Comparison of ENCODE assay signal across 8 mouse cellular contexts in genomic region chr4:126057207-126058133, GRCm38 (mm10). TPM values are rescaled to one million over a fixed set of nuclear protein-coding genes. Genes with fewer than 3 reads are reported as not detected.
DNase-seq lines count a peak whose midpoint lies in the region; ATAC-seq and TF ChIP-seq lines count a peak whose summit lies in the region.

No protein-coding gene starts in this region.

- H3K9me3 ChIP-seq in hindbrain, embryonic 15.5 days, result no peaks in the 10 kb centered on the region
- H3K9me3 ChIP-seq in midbrain, embryonic 13.5 days, result no peaks in the 10 kb centered on the region

- peak overlapping the region; percentile 28 for H3K9ac ChIP-seq in hindbrain, embryonic 15.5 days
- peak overlapping the region; percentile 72 for H3K9ac ChIP-seq in midbrain, embryonic 13.5 days (replicated peaks)

- H3K4me1 ChIP-seq in kidney, adult 2 months (ENCODE audit: control insufficient read depth, insufficient read depth, low read length), result peaks cover 4% of the 10 kb centered on the region; the same call in 1 of the 2 replicates
- no peaks in the 10 kb centered on the region for H3K4me1 ChIP-seq in brown adipose tissue, adult 24 weeks (ENCODE audit: control insufficient read depth, insufficient read depth, insufficient read length, low read length)
- H3K4me1 ChIP-seq in hindbrain, embryonic 15.5 days (replicated peaks), result peaks cover 19% of the 10 kb centered on the region
- H3K4me1 ChIP-seq in midbrain, embryonic 13.5 days (replicated peaks), result peaks cover 20% of the 10 kb centered on the region

- TF ChIP-seq POLR2A in kidney, adult 2 months (IDR thresholded peaks at IDR 0.05; ENCODE audit: low read depth, low read length), result no peak

- ATAC-seq in hindbrain, embryonic 15.5 days (ENCODE audit: low FRiP score, low read depth), result no peak
- ATAC-seq in midbrain, embryonic 13.5 days, result no peak
- no peak for ATAC-seq in activated CD4-positive, CD25-positive, alpha-beta regulatory T cell, adult 4 months

- 11% methylated on average over 19 of the region's 19 CpGs for WGBS in kidney, adult 2 months
- WGBS in hindbrain, embryonic 15.5 days, result 16% methylated on average over 19 of the region's 19 CpGs
- WGBS in midbrain, embryonic 13.5 days, result 15% methylated on average over 19 of the region's 19 CpGs

- H3K27ac ChIP-seq in kidney, adult 2 months (ENCODE audit: insufficient read depth, low read depth, low read length), result no peak overlapping the region
- H3K27ac ChIP-seq in brown adipose tissue, adult 24 weeks (replicated peaks; ENCODE audit: low read depth, low read length), result no peak overlapping the region
- 0 out of 2 replicates have a peak overlapping the region, but pooled peaks have one; percentile 27 for H3K27ac ChIP-seq in hindbrain, embryonic 15.5 days (replicated peaks)
- no peak overlapping the region for H3K27ac ChIP-seq in midbrain, embryonic 13.5 days

- H3K4me3 ChIP-seq in kidney, adult 2 months (ENCODE audit: insufficient read depth, low read depth, low read length), result peak overlapping the region; percentile 72
- peak overlapping the region; percentile 76 for H3K4me3 ChIP-seq in brown adipose tissue, adult 24 weeks (ENCODE audit: insufficient read depth, low read depth, low read length)
- H3K4me3 ChIP-seq in hindbrain, embryonic 15.5 days, result peak overlapping the region; percentile 73
- peak overlapping the region; percentile 81 for H3K4me3 ChIP-seq in midbrain, embryonic 13.5 days (replicated peaks)

- H3K36me3 ChIP-seq in kidney, adult 2 months (ENCODE audit: control insufficient read depth, insufficient read depth, low read length), result no peaks in the 10 kb centered on the region
- peaks cover 18% of the 10 kb centered on the region for H3K36me3 ChIP-seq in hindbrain, embryonic 15.5 days
- peaks cover 39% of the 10 kb centered on the region for H3K36me3 ChIP-seq in midbrain, embryonic 13.5 days

- TF ChIP-seq CTCF in kidney, adult 2 months (conservative IDR thresholded peaks at IDR 0.05; ENCODE audit: insufficient read depth, insufficient read length, low read depth, low read length), result no peak

- H3K27me3 ChIP-seq in kidney, adult 2 months (replicated peaks; ENCODE audit: control insufficient read depth, insufficient read depth, low read length), result no peaks in the 10 kb centered on the region
- H3K27me3 ChIP-seq in hindbrain, embryonic 15.5 days, result no peaks in the 10 kb centered on the region
- no peaks in the 10 kb centered on the region for H3K27me3 ChIP-seq in midbrain, embryonic 13.5 days

- peak overlapping the region; percentile 72 for H3K4me2 ChIP-seq in hindbrain, embryonic 15.5 days
- peak overlapping the region; percentile 80 for H3K4me2 ChIP-seq in midbrain, embryonic 13.5 days (replicated peaks)

- no peak for DNase-seq in kidney, adult 2 months
- DNase-seq in kidney, adult 18-20 months, result no peak
- DNase-seq in layer of hippocampus, postnatal 10 days (ENCODE audit: low spot score in 2 of 2), result no peak
- no peak for DNase-seq in ovary, postnatal 14 days (ENCODE audit: low spot score)

RNA-seq across cellular contexts. Expression of gene Oscp1, which starts 0.9 kb away (rescaled TPM):
- 2.5 and 3.3 TPM in 2 replicates for polyA plus RNA-seq in kidney, adult 2 months (2012; rRNA removed)
- polyA plus RNA-seq in brown adipose tissue, adult 24 weeks (2012; ENCODE audit: insufficient read depth, insufficient read length, missing spikeins), result 16.3 and 26.3 TPM in 2 replicates
- 38.5 and 42.1 TPM in 2 replicates for polyA plus RNA-seq in hindbrain, embryonic 15.5 days (2015; fragmentation: Nextera tagmentation; extraction: Ambion mirVana)
- 35.5 and 36.2 TPM in 2 replicates for polyA plus RNA-seq in midbrain, embryonic 13.5 days (2015; fragmentation: Nextera tagmentation; extraction: Ambion mirVana)
- total RNA-seq in layer of hippocampus, postnatal 10 days (2021), result 10 to 100 TPM; 43.2 to 53.0 TPM
- under 1 TPM; 0.47 to 0.69 TPM for polyA plus RNA-seq in activated CD4-positive, CD25-positive, alpha-beta regulatory T cell, adult 4 months (2017; shearing (Covaris generic))

RNA-seq across cellular contexts. Expression of gene Mrps15, which starts 10.7 kb away (rescaled TPM):
- 38.2 and 49.4 TPM in 2 replicates for polyA plus RNA-seq in kidney, adult 2 months (2012; rRNA removed)
- 275 and 283 TPM in 2 replicates for polyA plus RNA-seq in brown adipose tissue, adult 24 weeks (2012; ENCODE audit: insufficient read depth, insufficient read length, missing spikeins)
- 123 and 129 TPM in 2 replicates for polyA plus RNA-seq in hindbrain, embryonic 15.5 days (2015; fragmentation: Nextera tagmentation; extraction: Ambion mirVana)
- polyA plus RNA-seq in midbrain, embryonic 13.5 days (2015; fragmentation: Nextera tagmentation; extraction: Ambion mirVana), result 122 and 130 TPM in 2 replicates
- total RNA-seq in layer of hippocampus, postnatal 10 days (2021), result 10 to 100 TPM; 53.6 to 55.7 TPM
- 10 to 100 TPM; 63.7 to 77.4 TPM for polyA plus RNA-seq in activated CD4-positive, CD25-positive, alpha-beta regulatory T cell, adult 4 months (2017; shearing (Covaris generic))

RNA-seq across cellular contexts. Expression of gene Csf3r, which starts 33.1 kb away (rescaled TPM):
- 1.3 and 2.2 TPM in 2 replicates for polyA plus RNA-seq in kidney, adult 2 months (2012; rRNA removed)
- polyA plus RNA-seq in brown adipose tissue, adult 24 weeks (2012; ENCODE audit: insufficient read depth, insufficient read length, missing spikeins), result 1.5 and 1.9 TPM in 2 replicates
- 0.74 and 0.96 TPM in 2 replicates for polyA plus RNA-seq in hindbrain, embryonic 15.5 days (2015; fragmentation: Nextera tagmentation; extraction: Ambion mirVana)
- polyA plus RNA-seq in midbrain, embryonic 13.5 days (2015; fragmentation: Nextera tagmentation; extraction: Ambion mirVana), result 0.45 and 0.57 TPM in 2 replicates
- 1 to 10 TPM; 2.8 to 3.0 TPM for total RNA-seq in layer of hippocampus, postnatal 10 days (2021)
- under 1 TPM; 0.24 to 0.38 TPM for polyA plus RNA-seq in activated CD4-positive, CD25-positive, alpha-beta regulatory T cell, adult 4 months (2017; shearing (Covaris generic))

RNA-seq across cellular contexts. Expression of gene Lsm10, which starts 39.0 kb away (rescaled TPM):
- polyA plus RNA-seq in kidney, adult 2 months (2012; rRNA removed), result 36.5 TPM in 2 replicates
- polyA plus RNA-seq in brown adipose tissue, adult 24 weeks (2012; ENCODE audit: insufficient read depth, insufficient read length, missing spikeins), result 19.2 and 24.1 TPM in 2 replicates
- 45.8 and 50.3 TPM in 2 replicates for polyA plus RNA-seq in hindbrain, embryonic 15.5 days (2015; fragmentation: Nextera tagmentation; extraction: Ambion mirVana)
- polyA plus RNA-seq in midbrain, embryonic 13.5 days (2015; fragmentation: Nextera tagmentation; extraction: Ambion mirVana), result 45.9 and 52.1 TPM in 2 replicates
- total RNA-seq in layer of hippocampus, postnatal 10 days (2021), result 10 to 100 TPM; 15.6 TPM
- polyA plus RNA-seq in activated CD4-positive, CD25-positive, alpha-beta regulatory T cell, adult 4 months (2017; shearing (Covaris generic)), result 10 to 100 TPM; 67.3 to 70.5 TPM

RNA-seq across cellular contexts. Expression of gene Stk40, which starts 46.3 kb away (rescaled TPM):
- 38.3 and 38.9 TPM in 2 replicates for polyA plus RNA-seq in kidney, adult 2 months (2012; rRNA removed)
- 53.8 and 65.5 TPM in 2 replicates for polyA plus RNA-seq in brown adipose tissue, adult 24 weeks (2012; ENCODE audit: insufficient read depth, insufficient read length, missing spikeins)
- polyA plus RNA-seq in hindbrain, embryonic 15.5 days (2015; fragmentation: Nextera tagmentation; extraction: Ambion mirVana), result 29.6 and 33.9 TPM in 2 replicates
- polyA plus RNA-seq in midbrain, embryonic 13.5 days (2015; fragmentation: Nextera tagmentation; extraction: Ambion mirVana), result 35.7 and 37.0 TPM in 2 replicates
- total RNA-seq in layer of hippocampus, postnatal 10 days (2021), result 10 to 100 TPM; 19.7 to 20.7 TPM
- polyA plus RNA-seq in activated CD4-positive, CD25-positive, alpha-beta regulatory T cell, adult 4 months (2017; shearing (Covaris generic)), result 10 to 100 TPM; 15.5 to 20.4 TPM
